Mouse (Mus musculus) right cerebral cortex, postnatal 4 days (tissue): ENCODE measurements around the gene Gm9745.
"Not testable (repeated sequence)": the region's sequence is repeated elsewhere in the genome, so short reads cannot be mapped to it uniquely, and the experiment has no call there.

ENCODE experiments used
- DNase-seq: peaks from one replicate; pipeline ENCODE4 v3.0.0-alpha.2; 2022

Gene Gm9745

GRCm38 (mm10) chr13:8948131-8948530, at the start of gene Gm9745:
Gene Gm9745 (minus strand): TSS chr13:8948231.
- DNase-seq, result not testable (repeated sequence)

GRCm38 (mm10) chr13:8997221-8997620, 49.2 kb upstream of the Gm9745 start:
- not testable (repeated sequence) for DNase-seq

GRCm38 (mm10) chr13:8995990-8996786, 48.2 kb upstream of the Gm9745 start, which contains the start of gene Gtpbp4:
Gene Gtpbp4 (minus strand): TSS chr13:8996083.
- DNase-seq, result peak; percentile 94

- DNase-seq, result no peak
These were observed 47.3 kb upstream of the Gm9745 start for GRCm38 (mm10) chr13:8995159-8995989.

GRCm38 (mm10) chr13:8992231-8992630, 44.2 kb upstream of the Gm9745 start:
- no peak for DNase-seq

- DNase-seq, result no peak
These were observed 24.9 kb upstream of the Gm9745 start for GRCm38 (mm10) chr13:8972972-8973371.

- DNase-seq, result no peak
These were observed 24.3 kb upstream of the Gm9745 start for GRCm38 (mm10) chr13:8972369-8972768.

- DNase-seq, result no peak
These were observed 19.7 kb upstream of the Gm9745 start for GRCm38 (mm10) chr13:8967742-8968141.

GRCm38 (mm10) chr13:8965224-8965623, 17.2 kb upstream of the Gm9745 start:
- no peak for DNase-seq

- not testable (repeated sequence) for DNase-seq
These were observed 14.2 kb upstream of the Gm9745 start for GRCm38 (mm10) chr13:8962266-8962665.

- not testable (repeated sequence) for DNase-seq
These were observed 13.3 kb upstream of the Gm9745 start for GRCm38 (mm10) chr13:8961128-8961888.

- DNase-seq, result not testable (repeated sequence)
These were observed 11.5 kb upstream of the Gm9745 start for GRCm38 (mm10) chr13:8959554-8959953.

GRCm38 (mm10) chr13:8959058-8959457, 11.0 kb upstream of the Gm9745 start:
- not testable (repeated sequence) for DNase-seq

GRCm38 (mm10) chr13:8956873-8957272, 8.8 kb upstream of the Gm9745 start:
- not testable (repeated sequence) for DNase-seq

GRCm38 (mm10) chr13:8955127-8955526, 7.1 kb upstream of the Gm9745 start:
- DNase-seq, result not testable (repeated sequence)

GRCm38 (mm10) chr13:8952563-8952962, 4.5 kb upstream of the Gm9745 start, which contains the start of gene Idi2:
Gene Idi2 (plus strand): TSS chr13:8952863.
- DNase-seq, result not testable (repeated sequence)

GRCm38 (mm10) chr13:8943828-8944227, 4.2 kb downstream of the Gm9745 start:
- not testable (repeated sequence) for DNase-seq

GRCm38 (mm10) chr13:8941701-8942100, 6.3 kb downstream of the Gm9745 start:
- DNase-seq, result not testable (repeated sequence)

GRCm38 (mm10) chr13:8941110-8941509, 6.9 kb downstream of the Gm9745 start:
- DNase-seq, result not testable (repeated sequence)

GRCm38 (mm10) chr13:8937611-8938140, 10.4 kb downstream of the Gm9745 start:
- DNase-seq, result not testable (repeated sequence)

- no peak for DNase-seq
These were observed 14.5 kb downstream of the Gm9745 start for GRCm38 (mm10) chr13:8933499-8933898.

- DNase-seq, result not testable (repeated sequence)
These were observed 34.1 kb downstream of the Gm9745 start for GRCm38 (mm10) chr13:8913890-8914289.
